Mouse (Mus musculus): ENCODE results near the gene Gm14214.

DNA sequence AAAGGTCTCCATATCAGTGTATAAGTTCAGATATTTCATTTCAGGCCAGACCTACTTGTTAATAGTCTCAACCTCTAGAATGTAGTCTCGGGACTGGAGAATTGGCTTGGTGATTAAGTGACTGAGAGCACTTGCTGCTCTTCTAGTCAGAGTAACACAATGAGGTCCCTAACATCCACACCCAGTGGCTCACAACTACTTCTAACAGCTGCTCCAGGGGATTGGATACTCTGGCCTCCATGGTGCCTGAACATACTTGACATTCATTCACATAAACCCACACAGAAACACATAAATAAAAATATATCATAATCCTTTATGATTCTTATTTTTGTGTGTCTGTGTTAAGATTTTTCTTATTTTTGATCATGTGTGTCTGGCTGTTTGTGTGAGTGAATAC is 48.8 kb upstream of the Gm14214 start:
- TF ChIP-seq POLR2A (IDR thresholded peaks at IDR 0.05; ENCODE audit: extremely low read depth, insufficient read depth, low read length) = no peak
- TF ChIP-seq CTCF (IDR thresholded peaks at IDR 0.05; ENCODE audit: low read depth, low read length) = no peak

All from liver, adult 2 months (tissue).